Mouse (Mus musculus): Measurements from ENCODE around the gene Rbm6. TPM values are rescaled to one million over a fixed set of nuclear protein-coding genes. Genes with fewer than 3 reads are reported as not detected.

Rbm6 gene
- 102 TPM in 2 replicates for polyA plus RNA-seq (2014; fragmentation: Nextera tagmentation; extraction: Ambion mirVana)

DNA sequence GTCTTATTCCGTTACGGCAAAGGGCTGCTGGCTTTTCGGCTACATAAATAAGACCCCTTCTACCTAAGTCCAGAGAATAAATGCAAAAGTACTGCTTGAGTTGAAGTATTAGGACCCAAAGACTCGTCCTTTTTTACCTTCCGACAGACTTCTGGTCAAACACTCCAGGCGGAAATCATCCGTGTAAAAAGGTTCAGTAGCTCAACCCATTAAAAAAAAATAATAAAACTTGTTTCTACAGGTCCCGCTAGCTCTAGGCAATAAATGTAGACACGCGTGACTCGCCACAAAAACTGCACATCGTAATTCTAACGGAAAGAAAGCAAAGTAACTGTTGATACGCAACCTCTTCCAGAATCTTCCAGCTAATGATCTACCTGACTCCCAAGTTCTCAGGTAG lies at the start of gene Rbm6:
Gene Rbm6 (minus strand): TSS at position 101 of the 400 bp plus-strand sequence.
- H3K36me3 ChIP-seq (ENCODE audit: control insufficient read depth, insufficient read depth, low read length), result no peaks in the 10 kb centered on the region; the same call in 1 of the 2 replicates
- peak within 1 kb of the TSS; percentile 86 for H3K4me2 ChIP-seq (ENCODE audit: low read depth)
- no peaks in the 10 kb centered on the region for H3K9me3 ChIP-seq (ENCODE audit: control insufficient read depth, low read length)
- DNase-seq (ENCODE audit: low spot score) (no peak), ATAC-seq (ENCODE audit: insufficient read depth, low FRiP score, low TSS enrichment) (no peak)
- H3K9ac ChIP-seq (ENCODE audit: low read length), result peak within 1 kb of the TSS; percentile 93
- peaks cover 6% of the 10 kb centered on the region for H3K4me1 ChIP-seq (ENCODE audit: control insufficient read depth, insufficient read depth, low read length)
- H3K27ac ChIP-seq (ENCODE audit: low read depth, low read length), result peak within 1 kb of the TSS; percentile 84
- H3K4me3 ChIP-seq (ENCODE audit: low read depth, low read length), result peak within 1 kb of the TSS; percentile 91
- no peaks in the 10 kb centered on the region for H3K27me3 ChIP-seq (ENCODE audit: control insufficient read depth, insufficient read depth, low read length)
- 9% methylated on average over 14 of the region's 14 CpGs for WGBS

GRCm38 (mm10) chr9:107919441-107919840 lies 46.4 kb upstream of the Rbm6 start:
- 89% methylated on average over 5 of the region's 5 CpGs for WGBS
- no peak overlapping the region for H3K27ac ChIP-seq (ENCODE audit: low read depth, low read length)
- no peaks in the 10 kb centered on the region for H3K9me3 ChIP-seq (ENCODE audit: control insufficient read depth, low read length)
- ATAC-seq (ENCODE audit: insufficient read depth, low FRiP score, low TSS enrichment), result no peak
- H3K9ac ChIP-seq (ENCODE audit: low read length), result no peak overlapping the region
- peaks cover 5% of the 10 kb centered on the region for H3K4me1 ChIP-seq (ENCODE audit: control insufficient read depth, insufficient read depth, low read length)
- no peaks in the 10 kb centered on the region for H3K27me3 ChIP-seq (ENCODE audit: control insufficient read depth, insufficient read depth, low read length)
- no peak overlapping the region for H3K4me2 ChIP-seq (ENCODE audit: low read depth)
- no peak for DNase-seq (ENCODE audit: low spot score)
- no peak overlapping the region for H3K4me3 ChIP-seq (ENCODE audit: low read depth, low read length)
- no peaks in the 10 kb centered on the region for H3K36me3 ChIP-seq (ENCODE audit: control insufficient read depth, insufficient read depth, low read length)

GRCm38 (mm10) chr9:107918884-107919283 lies 45.8 kb upstream of the Rbm6 start:
- no peak for ATAC-seq (ENCODE audit: insufficient read depth, low FRiP score, low TSS enrichment)
- H3K27me3 ChIP-seq (ENCODE audit: control insufficient read depth, insufficient read depth, low read length), result no peaks in the 10 kb centered on the region
- H3K36me3 ChIP-seq (ENCODE audit: control insufficient read depth, insufficient read depth, low read length), result no peaks in the 10 kb centered on the region
- 84% methylated on average over 6 of the region's 6 CpGs for WGBS
- H3K9me3 ChIP-seq (ENCODE audit: control insufficient read depth, low read length), result no peaks in the 10 kb centered on the region
- H3K27ac ChIP-seq (ENCODE audit: low read depth, low read length), result no peak overlapping the region
- peaks cover 5% of the 10 kb centered on the region for H3K4me1 ChIP-seq (ENCODE audit: control insufficient read depth, insufficient read depth, low read length)
- H3K4me2 ChIP-seq (ENCODE audit: low read depth), result no peak overlapping the region
- H3K4me3 ChIP-seq (ENCODE audit: low read depth, low read length), result no peak overlapping the region
- no peak for DNase-seq (ENCODE audit: low spot score)
- H3K9ac ChIP-seq (ENCODE audit: low read length), result no peak overlapping the region

DNA sequence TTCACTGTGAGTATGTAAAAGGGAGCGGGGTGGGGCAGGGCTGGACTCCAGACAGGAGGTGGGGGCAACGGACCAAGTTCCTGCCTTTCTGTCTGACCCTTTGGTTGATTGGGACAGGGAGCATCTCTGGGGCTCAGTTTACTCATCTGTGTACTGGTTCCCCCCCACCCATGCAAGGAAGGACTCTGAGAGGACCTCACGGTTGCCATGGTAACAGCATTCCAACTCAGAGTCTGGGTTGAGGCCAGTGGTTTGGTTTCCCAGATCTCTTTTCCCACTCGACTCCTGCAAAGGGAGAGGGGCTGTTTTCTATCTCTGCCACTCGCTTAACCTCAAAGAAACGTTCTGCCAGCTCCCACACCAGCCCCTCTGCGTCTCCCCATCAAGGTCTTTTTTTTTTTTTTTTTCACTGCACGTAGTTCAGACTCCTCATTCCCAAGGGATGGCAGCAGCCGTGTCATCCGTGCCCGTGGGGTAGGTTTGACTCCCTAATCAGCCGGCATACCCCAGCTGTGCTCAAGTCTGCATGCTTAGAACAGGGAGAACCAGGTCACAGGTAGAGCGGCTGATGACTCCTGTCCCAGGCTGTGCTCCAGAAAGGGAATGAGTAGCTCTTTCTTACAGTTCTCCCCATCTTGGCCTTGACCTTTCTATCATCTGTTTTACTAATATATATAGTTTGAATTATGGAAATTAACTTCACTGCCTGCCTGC lies 45.0 kb upstream of the Rbm6 start:
- Histone ChIP-seq H3K36me3 (ENCODE audit: control insufficient read depth, insufficient read depth, low read length) (no peaks in the 10 kb centered on the region), H3K27me3 (ENCODE audit: control insufficient read depth, insufficient read depth, low read length) (no peaks in the 10 kb centered on the region), H3K4me3 (ENCODE audit: low read depth, low read length) (no peak overlapping the region), H3K27ac (ENCODE audit: low read depth, low read length) (no peak overlapping the region), H3K9ac (ENCODE audit: low read length) (no peak overlapping the region), H3K9me3 (ENCODE audit: control insufficient read depth, low read length) (no peaks in the 10 kb centered on the region), H3K4me1 (ENCODE audit: control insufficient read depth, insufficient read depth, low read length) (peaks cover 5% of the 10 kb centered on the region), H3K4me2 (ENCODE audit: low read depth) (no peak overlapping the region)
- 55% methylated on average over 13 of the region's 13 CpGs for WGBS
- ATAC-seq (ENCODE audit: insufficient read depth, low FRiP score, low TSS enrichment), result no peak
- no peak for DNase-seq (ENCODE audit: low spot score)

DNA sequence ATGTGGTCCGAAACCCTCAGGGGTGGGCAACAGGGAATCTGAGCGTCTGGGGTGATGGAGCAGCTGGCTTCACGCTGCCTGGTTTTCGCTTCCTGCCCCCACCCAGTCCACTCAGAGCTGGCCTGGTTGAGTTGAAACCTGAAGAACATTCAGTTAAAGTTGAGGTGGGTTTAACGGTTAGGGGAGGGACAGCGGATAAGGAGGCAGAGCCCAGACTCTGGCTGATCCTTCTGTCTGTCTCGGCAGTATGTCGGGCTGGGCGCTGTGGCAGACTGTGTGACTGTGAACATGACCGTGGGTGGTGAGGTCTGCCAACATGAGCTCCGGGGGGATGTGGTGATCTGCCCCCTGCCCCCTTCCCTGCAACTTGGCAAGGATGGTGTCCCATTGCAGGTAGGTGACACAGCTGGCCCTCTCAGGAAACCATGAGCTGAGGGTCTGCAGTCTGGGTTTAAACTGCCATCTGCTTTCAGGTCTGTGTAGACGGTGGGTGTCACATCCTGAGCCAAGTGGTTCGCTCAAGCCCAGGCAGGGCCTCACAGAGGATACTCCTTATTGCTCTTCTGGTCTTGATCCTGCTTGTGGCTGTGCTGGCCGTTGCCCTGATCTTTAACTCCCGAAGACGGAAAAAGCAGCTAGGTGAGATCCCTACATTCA lies 41.9 kb upstream of the Rbm6 start:
- ATAC-seq (ENCODE audit: insufficient read depth, low FRiP score, low TSS enrichment) (no peak), DNase-seq (ENCODE audit: low spot score) (no peak)
- peaks cover 5% of the 10 kb centered on the region for H3K4me1 ChIP-seq (ENCODE audit: control insufficient read depth, insufficient read depth, low read length)
- no peak overlapping the region for H3K4me2 ChIP-seq (ENCODE audit: low read depth)
- H3K27me3 ChIP-seq (ENCODE audit: control insufficient read depth, insufficient read depth, low read length), result no peaks in the 10 kb centered on the region
- H3K36me3 ChIP-seq (ENCODE audit: control insufficient read depth, insufficient read depth, low read length), result no peaks in the 10 kb centered on the region
- H3K9me3 ChIP-seq (ENCODE audit: control insufficient read depth, low read length), result no peaks in the 10 kb centered on the region
- H3K4me3 ChIP-seq (ENCODE audit: low read depth, low read length), result no peak overlapping the region
- H3K9ac ChIP-seq (ENCODE audit: low read length), result no peak overlapping the region
- WGBS, result 73% methylated on average over 16 of the region's 16 CpGs
- H3K27ac ChIP-seq (ENCODE audit: low read depth, low read length), result no peak overlapping the region

GRCm38 (mm10) chr9:107910025-107910769 lies 37.2 kb upstream of the Rbm6 start:
- H3K27me3 ChIP-seq (ENCODE audit: control insufficient read depth, insufficient read depth, low read length), result no peaks in the 10 kb centered on the region
- H3K4me1 ChIP-seq (ENCODE audit: control insufficient read depth, insufficient read depth, low read length), result peaks cover 7% of the 10 kb centered on the region
- no peaks in the 10 kb centered on the region for H3K9me3 ChIP-seq (ENCODE audit: control insufficient read depth, low read length)
- ATAC-seq (ENCODE audit: insufficient read depth, low FRiP score, low TSS enrichment), result no peak
- 93% methylated on average over 15 of the region's 15 CpGs for WGBS
- no peak overlapping the region for H3K27ac ChIP-seq (ENCODE audit: low read depth, low read length)
- no peak for DNase-seq (ENCODE audit: low spot score)
- no peaks in the 10 kb centered on the region for H3K36me3 ChIP-seq (ENCODE audit: control insufficient read depth, insufficient read depth, low read length)
- H3K9ac ChIP-seq (ENCODE audit: low read length), result no peak overlapping the region
- no peak overlapping the region for H3K4me3 ChIP-seq (ENCODE audit: low read depth, low read length)
- no peak overlapping the region for H3K4me2 ChIP-seq (ENCODE audit: low read depth)

DNA sequence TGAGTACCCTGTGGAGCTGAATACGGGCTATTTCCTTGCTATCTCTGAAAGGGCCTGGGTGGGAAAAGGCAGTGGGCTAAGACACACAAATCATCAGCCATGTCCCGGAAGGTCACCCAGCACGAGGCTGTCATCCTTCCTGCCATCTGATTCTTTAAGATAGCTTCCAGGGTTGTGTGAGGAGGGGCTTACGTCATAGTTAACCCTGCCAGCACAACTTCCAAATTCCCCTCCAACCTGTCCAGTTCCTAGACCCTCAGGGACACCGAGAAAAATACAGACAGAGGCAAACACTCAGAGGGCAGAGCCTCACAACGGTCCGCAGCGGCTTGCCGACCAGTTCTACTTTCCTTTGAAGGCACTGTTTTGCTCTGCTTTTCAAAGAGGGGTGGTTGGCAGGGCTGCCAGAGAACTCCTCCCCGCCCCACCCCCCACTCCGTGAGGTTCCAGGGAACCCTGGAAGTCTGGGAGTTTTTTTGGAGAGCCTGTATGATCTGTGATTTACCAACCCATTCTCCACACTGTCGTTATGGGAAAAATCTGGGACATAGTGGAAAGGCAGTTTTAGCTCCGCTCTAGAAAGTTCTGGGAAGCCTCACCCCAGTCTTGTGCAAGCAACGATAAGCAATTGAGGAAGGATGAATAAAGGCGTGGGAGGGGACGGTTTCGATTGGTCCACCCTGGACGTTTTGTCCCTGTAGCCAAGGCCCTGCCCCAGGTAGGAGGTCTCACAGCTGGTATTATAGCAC lies 35.5 kb upstream of the Rbm6 start:
- Histone ChIP-seq H3K27me3 (ENCODE audit: control insufficient read depth, insufficient read depth, low read length) (no peaks in the 10 kb centered on the region), H3K4me2 (ENCODE audit: low read depth) (no peak overlapping the region; the same call in 1 of the 2 replicates), H3K27ac (ENCODE audit: low read depth, low read length) (no peak overlapping the region), H3K4me3 (ENCODE audit: low read depth, low read length) (no peak overlapping the region), H3K9me3 (ENCODE audit: control insufficient read depth, low read length) (no peaks in the 10 kb centered on the region), H3K4me1 (ENCODE audit: control insufficient read depth, insufficient read depth, low read length) (peaks cover 7% of the 10 kb centered on the region), H3K9ac (ENCODE audit: low read length) (no peak overlapping the region), H3K36me3 (ENCODE audit: control insufficient read depth, insufficient read depth, low read length) (no peaks in the 10 kb centered on the region)
- ATAC-seq (ENCODE audit: insufficient read depth, low FRiP score, low TSS enrichment) (no peak), DNase-seq (ENCODE audit: low spot score) (no peak)
- 25% methylated on average over 18 of the region's 18 CpGs for WGBS

DNA sequence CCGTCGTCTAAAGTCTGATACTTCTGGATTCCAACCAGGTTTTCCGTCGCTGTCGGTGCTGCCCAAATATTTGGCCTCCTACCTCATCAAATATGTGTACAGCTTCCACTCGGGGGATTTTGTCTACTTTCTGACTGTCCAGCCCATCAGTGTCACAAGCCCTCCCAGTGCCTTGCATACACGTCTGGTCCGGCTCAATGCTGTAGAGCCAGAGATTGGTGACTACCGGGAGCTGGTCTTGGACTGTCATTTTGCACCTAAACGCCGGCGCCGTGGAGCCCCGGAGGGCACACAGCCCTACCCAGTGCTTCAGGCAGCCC lies 34.7 kb upstream of the Rbm6 start:
- Histone ChIP-seq H3K27ac (ENCODE audit: low read depth, low read length) (no peak overlapping the region), H3K9ac (ENCODE audit: low read length) (no peak overlapping the region), H3K4me1 (ENCODE audit: control insufficient read depth, insufficient read depth, low read length) (peaks cover 7% of the 10 kb centered on the region)

More for the DNA sequence above, 34.7 kb upstream of the Rbm6 start:
- 84% methylated on average over 14 of the region's 14 CpGs for WGBS
- no peak overlapping the region for H3K4me3 ChIP-seq (ENCODE audit: low read depth, low read length)
- H3K27me3 ChIP-seq (ENCODE audit: control insufficient read depth, insufficient read depth, low read length), result no peaks in the 10 kb centered on the region
- H3K9me3 ChIP-seq (ENCODE audit: control insufficient read depth, low read length), result no peaks in the 10 kb centered on the region
- H3K36me3 ChIP-seq (ENCODE audit: control insufficient read depth, insufficient read depth, low read length), result no peaks in the 10 kb centered on the region; the same call in 1 of the 2 replicates
- H3K4me2 ChIP-seq (ENCODE audit: low read depth), result no peak overlapping the region
- ATAC-seq (ENCODE audit: insufficient read depth, low FRiP score, low TSS enrichment) (no peak), DNase-seq (ENCODE audit: low spot score) (no peak)

Data from neural tube, embryonic 11.5 days (tissue).